Mouse (Mus musculus) ES-Bruce4 (cell line): Measurements from ENCODE around the gene March6.

Source experiments
- CTCF ChIP-seq: IDR thresholded peaks from one replicate; pipeline ENCODE4 v1.8.1; 2011; ENCODE audit warnings: low read depth, low read length
- EP300 ChIP-seq: IDR thresholded peaks from 2 replicates; pipeline ENCODE4 v1.6.1; 2011; ENCODE audit warnings: low read depth, low read length; ENCODE audit not compliant: insufficient read depth
- POLR2A ChIP-seq: IDR thresholded peaks from one replicate; pipeline ENCODE4 v1.8.1; 2011; ENCODE audit warnings: low read length; ENCODE audit not compliant: insufficient read depth

DNA sequence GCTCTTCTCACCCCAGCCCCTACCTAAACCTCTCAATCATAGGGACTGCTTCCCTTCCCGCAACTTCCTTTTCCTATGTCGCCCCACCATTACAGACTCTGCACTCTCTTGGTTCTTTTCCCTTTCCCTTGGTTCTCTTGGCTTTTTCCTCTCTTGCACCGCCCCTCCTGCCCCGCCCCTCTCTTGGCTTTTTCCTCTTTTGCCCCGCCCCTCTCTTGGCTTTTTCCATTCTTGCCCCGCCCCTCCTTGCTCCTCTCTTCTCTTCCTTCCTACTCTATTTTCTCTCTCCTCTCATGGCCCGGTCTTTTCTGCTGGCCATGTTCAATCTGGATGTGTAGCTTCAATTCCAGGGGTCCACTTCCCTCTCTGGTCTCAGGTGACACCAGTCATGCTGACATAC is 36.6 kb upstream of the March6 start:
- TF ChIP-seq CTCF, result no peak
- TF ChIP-seq EP300, result no peak
- no peak for TF ChIP-seq POLR2A
